Mouse (Mus musculus) lung, embryonic 15.5 days (tissue): ENCODE data around the gene Mospd3. TPM values are rescaled to one million over a fixed set of nuclear protein-coding genes. Genes with fewer than 3 reads are reported as not detected.

ENCODE experiments used
- ATAC-seq: fragments of 200-750 bp; cut with Nextera tagmentation; 2 replicates; pipeline ENCODE4 v1.8.0; 2017; ENCODE audit warnings: moderate number of reproducible peaks, borderline replicate concordance; ENCODE audit not compliant: low FRiP score, low TSS enrichment; ENCODE audit errors: extremely low read depth
- H3K27ac ChIP-seq: fragments of 300-500 bp; sonication (generic); 2 replicates; pipeline ENCODE4 v1.5.1; 2015; ENCODE audit warnings: moderate library complexity, mild to moderate bottlenecking, inconsistent platforms
- H3K27me3 ChIP-seq: fragments of 300-500 bp; sonication (generic); 2 replicates; pipeline ENCODE4 v1.6.1; 2015; ENCODE audit warnings: inconsistent platforms
- H3K36me3 ChIP-seq: fragments of 300-500 bp; sonication (generic); 2 replicates; pipeline ENCODE4 v1.6.1; 2015; ENCODE audit warnings: inconsistent platforms
- H3K4me1 ChIP-seq: fragments of 300-500 bp; sonication (generic); 2 replicates; pipeline ENCODE4 v1.6.1; 2015; ENCODE audit warnings: inconsistent platforms
- H3K4me2 ChIP-seq: fragments of 300-500 bp; sonication (generic); 2 replicates; pipeline ENCODE4 v1.6.1; 2015; ENCODE audit warnings: inconsistent platforms, mild to moderate bottlenecking, moderate library complexity
- H3K4me3 ChIP-seq: fragments of 300-500 bp; sonication (generic); 2 replicates; pipeline ENCODE4 v1.5.1; 2015; ENCODE audit warnings: mild to moderate bottlenecking, inconsistent platforms
- H3K9ac ChIP-seq: fragments of 300-500 bp; sonication (generic); 2 replicates; pipeline ENCODE4 v1.6.1; 2015; ENCODE audit warnings: inconsistent platforms
- H3K9me3 ChIP-seq: fragments of 300-500 bp; sonication (generic); 2 replicates; pipeline ENCODE4 v1.6.1; 2016; ENCODE audit warnings: inconsistent platforms
- WGBS: fragments of 180-500 bp; shearing (Covaris S2); methylation state at CpG from one replicate; pipeline ENCODE4 v1.1.7; 2015; 5-methylcytosine and 5-hydroxymethylcytosine counted together
- polyA plus RNA-seq: library from polyadenylated mRNA; unstranded; fragments of >200 nt; fragmentation: Nextera tagmentation; extraction: Ambion mirVana; gene quantifications from 2 replicates; pipeline ENCODE4 v1.2.1, GENCODE M21; 2015

Gene Mospd3
- polyA plus RNA-seq, 1 experiment from 2014 or later: 31.6 TPM

DNA sequence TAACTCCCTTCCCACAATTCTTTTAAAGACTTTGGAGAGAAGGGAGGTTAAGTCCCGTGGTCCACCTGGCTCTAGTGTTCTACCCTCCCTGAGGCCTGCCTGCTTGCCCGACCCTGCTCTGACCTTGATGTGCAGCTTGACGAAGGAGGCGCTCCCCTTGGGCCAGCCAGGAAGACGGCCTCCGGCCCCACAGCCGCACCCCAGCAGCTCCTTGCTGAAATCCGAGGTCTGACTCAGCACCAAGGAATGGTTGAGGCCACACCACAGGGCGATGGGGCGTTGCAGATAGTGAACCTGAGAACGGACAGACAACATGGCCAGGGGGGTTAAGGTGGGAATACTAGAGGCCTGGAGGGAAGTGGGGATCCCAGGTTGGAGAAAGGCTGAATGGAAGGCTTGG is 12.7 kb upstream of the Mospd3 start, which contains the start of gene Pcolce:
Gene Pcolce (minus strand): TSS at position 235 of the 400 bp plus-strand sequence.
- Histone ChIP-seq H3K9me3 (no peaks in the 10 kb centered on the region), H3K4me1 (peaks cover 44% of the 10 kb centered on the region), H3K27me3 (no peaks in the 10 kb centered on the region), H3K27ac (no peak within 1 kb of the TSS), H3K4me3 (no peak within 1 kb of the TSS), H3K36me3 (no peaks in the 10 kb centered on the region), H3K4me2 (no peak within 1 kb of the TSS), H3K9ac (no peak within 1 kb of the TSS)
- no peak for ATAC-seq
- WGBS: 46% methylated on average over 11 of the region's 11 CpGs

GRCm38 (mm10) chr5:137613076-137613475 is 12.2 kb upstream of the Mospd3 start:
- no peak for ATAC-seq
- no peak overlapping the region for H3K4me3 ChIP-seq
- no peak overlapping the region for H3K27ac ChIP-seq
- peaks cover 49% of the 10 kb centered on the region for H3K4me1 ChIP-seq
- no peaks in the 10 kb centered on the region for H3K36me3 ChIP-seq
- H3K9ac ChIP-seq: no peak overlapping the region
- no peaks in the 10 kb centered on the region for H3K27me3 ChIP-seq
- no peak overlapping the region for H3K4me2 ChIP-seq
- H3K9me3 ChIP-seq: no peaks in the 10 kb centered on the region
- WGBS: 72% methylated on average over 5 of the region's 5 CpGs

- ATAC-seq: peak; percentile 82
- 5% methylated on average over 6 of the region's 6 CpGs for WGBS
- Histone ChIP-seq H3K27ac (peak overlapping the region; percentile 93), H3K27me3 (no peaks in the 10 kb centered on the region), H3K36me3 (peaks cover 15% of the 10 kb centered on the region), H3K4me2 (peak overlapping the region; percentile 55), H3K9ac (peak overlapping the region; percentile 29; the same call in 1 of the 2 replicates), H3K9me3 (no peaks in the 10 kb centered on the region), H3K4me3 (peak overlapping the region; percentile 38), H3K4me1 (peaks cover 54% of the 10 kb centered on the region)
Measured at GRCm38 (mm10) chr5:137611245-137611602, 10.4 kb upstream of the Mospd3 start.

GRCm38 (mm10) chr5:137610548-137611244 is 9.8 kb upstream of the Mospd3 start:
- Histone ChIP-seq H3K4me1 (peaks cover 54% of the 10 kb centered on the region), H3K36me3 (peaks cover 18% of the 10 kb centered on the region), H3K9ac (peak overlapping the region; percentile 29), H3K4me3 (peak overlapping the region; percentile 38), H3K27me3 (no peaks in the 10 kb centered on the region), H3K4me2 (peak overlapping the region; percentile 55), H3K27ac (peak overlapping the region; percentile 93), H3K9me3 (no peaks in the 10 kb centered on the region)
- peak; percentile 60; the same call in 1 of the 2 replicates for ATAC-seq
- WGBS: 3% methylated on average over 11 of the region's 12 CpGs

GRCm38 (mm10) chr5:137610056-137610455 is 9.2 kb upstream of the Mospd3 start:
- H3K27me3 ChIP-seq: no peaks in the 10 kb centered on the region
- H3K9ac ChIP-seq: peak overlapping the region; percentile 29; the same call in 1 of the 2 replicates
- peak overlapping the region; percentile 93 for H3K27ac ChIP-seq
- peak overlapping the region; percentile 38 for H3K4me3 ChIP-seq
- ATAC-seq: no peak
- H3K4me1 ChIP-seq: peaks cover 54% of the 10 kb centered on the region
- peaks cover 21% of the 10 kb centered on the region for H3K36me3 ChIP-seq
- WGBS: 38% methylated on average over 4 of the region's 4 CpGs
- peak overlapping the region; percentile 55 for H3K4me2 ChIP-seq
- H3K9me3 ChIP-seq: no peaks in the 10 kb centered on the region

GRCm38 (mm10) chr5:137609292-137609691 is 8.4 kb upstream of the Mospd3 start:
- Histone ChIP-seq H3K9me3 (no peaks in the 10 kb centered on the region), H3K4me2 (peak overlapping the region; percentile 55), H3K4me1 (peaks cover 54% of the 10 kb centered on the region), H3K27ac (no peak overlapping the region), H3K36me3 (peaks cover 22% of the 10 kb centered on the region), H3K4me3 (0 out of 2 replicates have a peak overlapping the region, but pooled peaks have one; percentile 38), H3K9ac (no peak overlapping the region), H3K27me3 (no peaks in the 10 kb centered on the region)
- ATAC-seq: no peak
- 65% methylated on average over 3 of the region's 3 CpGs for WGBS

GRCm38 (mm10) chr5:137608654-137609190 is 7.9 kb upstream of the Mospd3 start:
- H3K36me3 ChIP-seq: peaks cover 24% of the 10 kb centered on the region
- H3K27ac ChIP-seq: no peak overlapping the region
- H3K4me1 ChIP-seq: peaks cover 54% of the 10 kb centered on the region
- ATAC-seq: no peak
- H3K4me3 ChIP-seq: peak overlapping the region; percentile 19
- no peaks in the 10 kb centered on the region for H3K9me3 ChIP-seq
- WGBS: 24% methylated on average over 23 of the region's 23 CpGs
- peak overlapping the region; percentile 52 for H3K4me2 ChIP-seq
- H3K27me3 ChIP-seq: no peaks in the 10 kb centered on the region
- 0 out of 2 replicates have a peak overlapping the region, but pooled peaks have one; percentile 22 for H3K9ac ChIP-seq

- peak overlapping the region; percentile 19 for H3K4me3 ChIP-seq
- no peaks in the 10 kb centered on the region for H3K9me3 ChIP-seq
- H3K9ac ChIP-seq: 0 out of 2 replicates have a peak overlapping the region, but pooled peaks have one; percentile 22
- H3K4me1 ChIP-seq: peaks cover 53% of the 10 kb centered on the region
- no peaks in the 10 kb centered on the region for H3K27me3 ChIP-seq
- no peak overlapping the region for H3K27ac ChIP-seq
- H3K4me2 ChIP-seq: peak overlapping the region; percentile 52
- 27% methylated on average over 26 of the region's 26 CpGs for WGBS
- no peak for ATAC-seq
- H3K36me3 ChIP-seq: peaks cover 24% of the 10 kb centered on the region
Measured at GRCm38 (mm10) chr5:137607860-137608653, 7.2 kb upstream of the Mospd3 start.

GRCm38 (mm10) chr5:137601365-137601729 is 489 bp upstream of the Mospd3 start:
- peak overlapping the region; percentile 76 for H3K4me3 ChIP-seq
- H3K4me1 ChIP-seq: peaks cover 25% of the 10 kb centered on the region
- peak overlapping the region; percentile 69 for H3K27ac ChIP-seq
- WGBS: under 1% methylated on average over 22 of the region's 22 CpGs
- peak overlapping the region; percentile 96 for H3K4me2 ChIP-seq
- H3K9me3 ChIP-seq: no peaks in the 10 kb centered on the region
- peaks cover 10% of the 10 kb centered on the region for H3K36me3 ChIP-seq
- peak overlapping the region; percentile 46 for H3K9ac ChIP-seq
- ATAC-seq: no peak
- no peaks in the 10 kb centered on the region for H3K27me3 ChIP-seq

DNA sequence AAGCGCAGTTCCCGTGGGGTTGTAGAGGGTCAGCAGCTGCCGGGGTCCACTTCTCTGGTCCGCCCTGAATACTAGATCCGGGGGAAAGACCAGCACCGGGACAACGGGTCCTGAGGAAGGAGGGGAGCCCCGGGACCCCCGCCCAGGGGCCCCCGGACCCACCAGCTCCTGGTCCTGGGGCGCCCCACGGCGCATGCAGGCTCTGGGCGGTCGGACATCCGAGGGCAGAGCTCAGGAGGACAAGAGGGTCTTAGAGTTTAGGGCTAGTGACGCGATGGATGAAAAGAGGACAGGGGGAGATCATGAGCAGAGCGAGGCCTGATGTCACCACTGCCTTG is 608 bp downstream of the Mospd3 start:
- Histone ChIP-seq H3K4me2 (peak overlapping the region; percentile 96), H3K9ac (peak overlapping the region; percentile 88), H3K27me3 (no peaks in the 10 kb centered on the region), H3K9me3 (no peaks in the 10 kb centered on the region), H3K4me1 (peaks cover 25% of the 10 kb centered on the region), H3K36me3 (peaks cover 4% of the 10 kb centered on the region; the same call in 1 of the 2 replicates), H3K4me3 (peak overlapping the region; percentile 76), H3K27ac (peak overlapping the region; percentile 90)
- WGBS: 1% methylated on average over 19 of the region's 19 CpGs
- peak; percentile 47; the same call in 1 of the 2 replicates for ATAC-seq

GRCm38 (mm10) chr5:137599600-137599999 is 1.3 kb downstream of the Mospd3 start:
- H3K27ac ChIP-seq: no peak overlapping the region
- 54% methylated on average over 9 of the region's 9 CpGs for WGBS
- H3K36me3 ChIP-seq: peaks cover 3% of the 10 kb centered on the region; the same call in 1 of the 2 replicates
- ATAC-seq: no peak
- peak overlapping the region; percentile 96 for H3K4me2 ChIP-seq
- peak overlapping the region; percentile 88 for H3K9ac ChIP-seq
- no peaks in the 10 kb centered on the region for H3K9me3 ChIP-seq
- H3K4me3 ChIP-seq: peak overlapping the region; percentile 76
- H3K4me1 ChIP-seq: peaks cover 25% of the 10 kb centered on the region
- H3K27me3 ChIP-seq: no peaks in the 10 kb centered on the region
